Mouse (Mus musculus) ES-CJ7 (cell line): Measurements from ENCODE around the gene Ackr4.

Experiments used
- DNase-seq: peaks from one replicate; pipeline ENCODE4 v3.0.0; 2011; ENCODE audit warnings: low read depth, low spot score

Ackr4 gene

DNA sequence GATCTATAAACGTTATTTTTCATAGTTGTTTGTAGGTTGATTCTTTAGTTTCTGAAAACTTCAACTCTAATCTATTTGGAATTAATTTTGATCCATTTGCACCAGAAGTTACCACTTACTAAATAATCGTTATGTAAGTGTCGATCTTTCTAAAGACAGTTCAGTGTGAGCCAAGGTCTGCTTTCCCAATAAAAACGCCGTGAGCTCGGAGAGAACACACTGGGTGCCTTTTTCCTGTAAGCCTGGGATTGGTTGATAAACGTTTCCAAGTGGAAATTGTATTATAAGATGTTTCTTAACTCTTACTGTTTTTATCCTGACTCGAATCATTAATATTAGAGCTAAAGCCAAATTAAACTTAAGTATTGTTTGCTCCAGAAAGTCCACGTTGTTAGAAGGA, 19.8 kb downstream of the Ackr4 start:
- no peak for DNase-seq

GRCm38 (mm10) chr9:104104986-104105385, 21.7 kb downstream of the Ackr4 start:
- peak; percentile 58 for DNase-seq

DNA sequence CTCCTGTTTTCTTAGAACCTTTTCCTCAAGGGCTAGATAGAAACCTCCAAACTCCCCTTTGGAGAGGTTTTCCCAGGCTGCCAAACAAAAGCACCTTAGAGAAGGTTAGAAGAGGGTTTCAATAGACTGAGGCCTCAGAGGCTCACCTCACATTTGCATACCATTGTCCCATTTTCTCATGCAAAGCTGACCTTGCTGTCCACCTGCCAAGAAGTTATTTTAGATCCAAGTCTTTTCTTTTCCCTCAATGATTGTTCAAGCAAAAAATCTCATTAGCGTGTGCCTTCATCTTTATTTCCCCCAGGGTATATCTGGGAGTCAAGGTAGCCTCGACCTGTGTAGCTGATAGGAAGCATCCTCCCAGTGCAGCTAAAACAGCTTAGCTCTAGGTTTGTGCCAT, 23.8 kb downstream of the Ackr4 start:
- DNase-seq = peak; percentile 84

DNA sequence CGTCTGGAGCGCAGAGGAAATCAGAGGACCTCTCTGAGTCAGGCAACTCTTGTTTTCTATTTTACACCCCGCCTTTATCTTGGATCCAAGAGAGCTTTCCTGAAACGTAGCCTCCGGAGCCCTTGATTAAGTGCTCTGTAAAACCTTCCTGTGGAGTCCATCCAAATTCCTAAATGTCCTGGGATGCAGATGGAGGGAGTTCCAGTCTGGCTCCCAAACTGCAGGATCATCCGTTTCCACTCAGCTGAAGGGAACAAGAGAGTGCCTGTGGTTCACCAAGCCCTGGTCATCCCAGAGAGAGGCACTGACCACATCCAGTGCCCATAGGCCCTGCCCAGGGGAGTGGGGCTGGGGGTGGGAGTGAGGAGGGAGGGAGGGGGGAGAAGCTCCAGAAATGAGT, 24.4 kb downstream of the Ackr4 start:
- no peak for DNase-seq

GRCm38 (mm10) chr9:104101458-104101857, 25.3 kb downstream of the Ackr4 start:
- DNase-seq = no peak

DNA sequence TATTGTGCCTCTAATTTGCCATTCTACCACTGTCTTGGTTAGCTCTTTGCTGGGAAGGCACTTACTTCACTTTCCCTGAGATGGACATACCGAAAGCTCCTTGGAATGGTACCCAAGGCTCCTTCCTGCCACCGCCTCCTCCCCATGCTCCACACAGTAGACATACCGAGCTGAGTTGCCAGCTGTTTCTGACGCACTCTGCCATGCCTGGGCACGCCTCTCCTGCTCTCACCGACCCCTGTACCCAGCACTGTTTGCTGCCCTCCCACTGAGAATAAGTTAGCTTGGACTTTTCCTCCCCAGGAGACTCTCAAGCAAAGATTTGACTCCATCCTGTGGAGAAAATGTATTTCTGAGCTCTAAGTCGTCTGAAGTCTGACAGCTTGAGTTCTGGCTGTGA, 25.9 kb downstream of the Ackr4 start:
- DNase-seq = no peak

DNA sequence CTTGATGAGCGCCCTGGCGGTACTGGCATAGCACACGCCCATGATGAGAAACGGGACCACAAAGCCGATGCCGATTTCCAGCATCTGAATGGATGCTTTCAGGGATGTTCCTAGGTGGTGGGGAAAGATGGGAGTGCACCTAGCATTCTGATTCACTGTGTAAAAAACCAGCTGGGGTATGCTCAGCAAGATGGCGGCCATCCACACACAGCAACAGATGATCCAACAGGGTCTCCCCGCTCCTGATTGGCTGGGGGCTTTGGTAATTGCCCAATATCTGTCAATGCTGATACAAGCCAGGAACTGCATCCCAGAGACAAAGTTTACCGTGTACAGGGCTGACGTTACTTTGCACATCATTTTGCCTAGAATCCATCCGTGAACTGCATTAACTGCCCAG, 27.7 kb downstream of the Ackr4 start:
- peak; percentile 81 for DNase-seq

GRCm38 (mm10) chr9:104098256-104098655, 28.5 kb downstream of the Ackr4 start:
- no peak for DNase-seq

- DNase-seq = no peak
Measured at GRCm38 (mm10) chr9:104092945-104093344, 33.8 kb downstream of the Ackr4 start.

- DNase-seq = no peak
Measured at GRCm38 (mm10) chr9:104088555-104088954, 38.2 kb downstream of the Ackr4 start.

GRCm38 (mm10) chr9:104085730-104086429, 40.9 kb downstream of the Ackr4 start:
- DNase-seq = peak; percentile 80

GRCm38 (mm10) chr9:104080038-104080437, 46.7 kb downstream of the Ackr4 start:
- no peak for DNase-seq

DNA sequence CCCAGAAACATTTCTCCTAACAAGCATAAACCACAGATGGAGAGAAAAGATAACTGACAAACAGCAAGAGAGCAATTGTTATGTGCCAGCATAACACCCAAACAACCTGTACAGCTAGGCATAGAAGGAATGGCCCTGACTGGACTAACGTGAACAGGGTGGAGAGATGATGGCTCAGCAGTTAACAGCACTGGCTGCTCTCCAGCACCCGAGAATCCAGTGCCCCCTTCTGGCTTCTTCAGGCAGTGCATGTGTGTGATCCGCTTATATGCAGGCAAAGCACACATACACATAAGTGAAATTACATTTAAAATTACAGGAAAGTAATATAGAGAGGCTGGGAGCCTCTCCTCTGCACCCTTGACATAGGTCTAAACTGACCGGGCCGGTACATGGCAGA, 47.4 kb downstream of the Ackr4 start:
- peak; percentile 66 for DNase-seq

DNA sequence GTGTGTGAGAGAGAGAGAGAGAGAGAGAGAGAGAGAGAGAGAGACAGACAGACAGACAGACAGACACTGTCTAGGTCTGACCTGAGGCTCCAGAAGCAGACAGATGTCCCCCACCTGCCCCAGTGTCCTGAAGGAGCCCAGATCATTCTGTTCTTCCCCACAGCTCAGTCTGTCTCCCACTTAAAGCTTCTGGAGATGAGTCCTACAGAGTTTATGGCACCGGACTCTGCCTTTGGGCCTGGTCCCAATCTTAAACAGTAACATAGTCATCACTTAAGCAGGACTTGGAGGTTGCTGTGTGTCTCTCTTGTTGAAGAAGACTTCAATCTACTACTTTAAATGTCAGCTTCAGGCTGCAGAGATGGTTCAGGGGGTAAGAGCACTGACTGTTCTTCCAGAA, 48.0 kb downstream of the Ackr4 start:
- DNase-seq = no peak

DNA sequence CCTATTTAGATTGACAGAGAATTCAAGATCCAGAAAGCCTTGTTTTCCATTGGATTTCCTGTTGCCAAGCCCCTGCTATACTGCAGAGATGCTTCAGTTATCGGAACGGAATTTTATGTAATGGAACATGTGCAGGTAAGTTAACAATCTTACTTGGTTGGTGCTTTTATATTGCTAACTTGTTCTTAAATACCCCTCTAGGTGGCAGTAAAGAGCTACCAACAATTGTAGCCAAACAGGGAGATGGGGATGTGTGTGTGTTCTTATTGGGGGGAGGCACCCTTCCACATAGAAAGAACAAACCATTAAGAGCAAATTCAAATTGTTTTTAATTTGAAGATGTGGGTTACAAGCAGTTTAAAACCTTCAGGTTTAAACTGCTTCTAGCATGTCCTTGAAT, 50.9 kb downstream of the Ackr4 start:
- peak; percentile 55 for DNase-seq

DNA sequence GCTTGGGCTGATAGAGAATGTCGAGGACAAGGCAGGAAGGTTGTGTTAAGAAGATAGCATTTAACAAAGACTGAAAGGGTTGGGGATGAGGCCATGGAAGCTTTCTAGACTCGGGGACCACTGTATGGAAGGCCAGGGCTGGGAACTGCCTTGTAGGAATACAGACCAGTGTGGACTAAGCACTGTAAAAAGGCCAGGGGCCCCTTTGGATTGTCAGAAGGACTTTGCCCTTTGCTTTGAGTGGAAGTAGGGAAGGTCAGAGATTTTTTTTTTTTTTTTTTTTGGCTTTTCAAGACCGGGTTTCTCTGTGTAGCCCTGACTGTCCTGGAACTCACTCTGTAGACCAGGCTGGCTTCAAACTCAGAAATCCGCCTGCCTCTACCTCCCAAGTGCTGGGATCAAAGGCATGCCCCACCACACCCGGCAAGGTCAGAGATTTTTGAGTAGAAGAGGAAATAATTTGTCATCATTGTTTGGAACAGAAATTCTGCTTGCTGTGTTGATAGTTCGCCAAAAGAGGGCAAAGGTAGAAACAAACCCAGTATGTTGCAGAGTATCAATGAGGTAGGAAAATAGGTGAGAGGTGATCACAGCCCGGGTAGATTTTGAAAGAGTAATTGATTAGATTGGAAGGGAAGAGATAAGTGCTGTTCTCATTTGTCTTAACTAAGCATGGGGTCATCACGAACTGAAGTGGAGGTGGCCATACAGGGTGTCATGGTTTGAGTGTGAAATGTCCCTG, 55.7 kb downstream of the Ackr4 start:
- no peak for DNase-seq

GRCm38 (mm10) chr9:104070241-104070640, 56.5 kb downstream of the Ackr4 start:
- no peak for DNase-seq

DNA sequence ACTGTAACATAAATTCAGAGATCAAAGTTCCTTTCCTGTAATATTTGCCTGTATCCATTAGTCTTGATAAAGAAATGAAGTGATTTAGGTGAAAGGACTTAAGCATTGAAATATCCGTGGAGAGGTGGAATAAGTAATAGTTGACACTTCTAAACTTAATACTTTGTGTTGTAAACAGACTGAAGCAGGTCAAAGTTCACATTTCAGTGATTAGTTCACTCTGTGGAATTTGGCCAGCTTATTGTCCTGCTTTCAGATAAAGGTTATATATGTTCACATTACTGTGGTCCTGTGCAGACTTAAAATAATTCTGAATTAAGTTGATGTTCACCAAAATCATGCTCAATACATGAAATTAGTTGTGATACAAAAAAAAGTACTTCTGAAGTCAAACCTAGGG, 62.2 kb downstream of the Ackr4 start:
- no peak for DNase-seq

- peak; percentile 91 for DNase-seq
Measured at GRCm38 (mm10) chr9:104063244-104063961, 63.3 kb downstream of the Ackr4 start, which contains the start of gene Acad11. TSS of gene Acad11 (plus strand) at chr9:104063377.

- DNase-seq = no peak
Measured at GRCm38 (mm10) chr9:104062430-104063243, 64.1 kb downstream of the Ackr4 start, which contains the start of gene Uba5. TSS of gene Uba5 (minus strand) at chr9:104063134.

- DNase-seq = no peak
Measured at GRCm38 (mm10) chr9:104051028-104051427, 75.7 kb downstream of the Ackr4 start.

GRCm38 (mm10) chr9:104043676-104044075, 83.1 kb downstream of the Ackr4 start:
- no peak for DNase-seq
